Mouse (Mus musculus) bone marrow macrophage, adult 2 months (primary cell): ENCODE data around the gene Fkbpl.

Experiments used
- CTCF ChIP-seq: IDR thresholded peaks from 2 replicates; pipeline ENCODE4 v1.5.1; 2012; ENCODE audit warnings: low read depth, mild to moderate bottlenecking, low read length, moderate library complexity
- POLR2A ChIP-seq: IDR thresholded peaks from 2 replicates; pipeline ENCODE4 v1.6.1; 2012; ENCODE audit warnings: mild to moderate bottlenecking, low read depth, low read length, borderline replicate concordance

DNA sequence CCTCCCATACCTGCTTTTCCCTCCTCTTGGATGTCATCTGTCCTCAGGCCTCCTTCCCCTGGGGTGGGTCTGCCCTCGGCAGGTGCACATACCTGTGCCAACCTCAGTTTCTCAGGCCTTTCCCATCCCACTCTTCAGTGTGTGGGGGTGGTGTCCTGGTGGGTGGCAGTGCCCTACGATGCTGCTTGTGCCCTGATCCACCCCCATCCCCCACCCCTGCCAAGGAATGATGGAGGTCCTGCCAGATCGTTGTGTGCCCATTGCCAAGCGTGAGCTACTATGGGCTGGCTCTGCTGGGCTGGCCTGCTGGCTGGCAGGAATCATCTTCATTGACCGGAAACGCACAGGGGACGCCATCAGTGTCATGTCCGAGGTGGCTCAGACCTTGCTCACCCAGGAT lies 33.5 kb upstream of the Fkbpl start:
- no peak for TF ChIP-seq CTCF
- no peak for TF ChIP-seq POLR2A
